Mouse (Mus musculus) thymus, adult 2 months (tissue): ENCODE measurements at regions not wholly inside any gene's neighbourhood (a gene's known extent, or its start where the extent isn't known, plus 50 kb on each side); places are given as distances from the start of the nearest gene placed in this dataset.

Experiments used
- DNase-seq: peaks from one replicate; pipeline ENCODE4 v3.0.0; 2021
- H3K27ac ChIP-seq: fragments of 200-500 bp; 2 replicates; pipeline ENCODE4 v1.5.1; 2012; ENCODE audit warnings: low read length, control low read depth; ENCODE audit not compliant: control insufficient read depth, insufficient read depth
- H3K27me3 ChIP-seq: fragments of 200-500 bp; 2 replicates; pipeline ENCODE4 v1.6.1; 2012; ENCODE audit warnings: mild to moderate bottlenecking, low read length, moderate library complexity, mixed read lengths; ENCODE audit not compliant: control insufficient read depth, insufficient read depth
- H3K36me3 ChIP-seq: fragments of 200-500 bp; 2 replicates; pipeline ENCODE4 v1.6.1; 2012; ENCODE audit warnings: mild to moderate bottlenecking, low read length, moderate library complexity; ENCODE audit not compliant: control insufficient read depth, insufficient read depth
- H3K4me1 ChIP-seq: fragments of 200-500 bp; replicated peaks from 2 replicates; pipeline ENCODE4 v1.6.1; 2012; ENCODE audit warnings: low read length; ENCODE audit not compliant: control insufficient read depth, insufficient read depth
- H3K4me3 ChIP-seq: fragments of 200-500 bp; 2 replicates; pipeline ENCODE4 v1.5.1; 2012; ENCODE audit warnings: mild to moderate bottlenecking, low read length, control low read depth, moderate library complexity; ENCODE audit not compliant: control insufficient read depth, insufficient read depth
- CTCF ChIP-seq: fragments of 200-500 bp; IDR thresholded peaks from 2 replicates; pipeline ENCODE4 v1.5.1; 2012; ENCODE audit warnings: mild to moderate bottlenecking, control low read depth, low read length, moderate library complexity, borderline replicate concordance; ENCODE audit not compliant: control insufficient read depth, poor library complexity, insufficient read depth; ENCODE audit errors: extremely low read depth
- POLR2A ChIP-seq: fragments of 200-500 bp; IDR thresholded peaks from 2 replicates; pipeline ENCODE4 v1.6.1; 2012; ENCODE audit warnings: mild to moderate bottlenecking, low read length, control low read depth, moderate library complexity; ENCODE audit not compliant: control insufficient read depth, poor library complexity, insufficient read depth; ENCODE audit errors: extremely low read depth
- WGBS: fragments of 180-500 bp; shearing (Covaris S2); methylation state at CpG from one replicate; pipeline ENCODE4 v1.1.7; 2018; 5-methylcytosine and 5-hydroxymethylcytosine counted together

GRCm38 (mm10) chr9:32815473-32815872 is 179.5 kb downstream of the Ets1 start:
- Histone ChIP-seq H3K27ac (no peak overlapping the region; the same call in 1 of the 2 replicates), H3K4me1 (peaks cover 25% of the 10 kb centered on the region), H3K36me3 (no peaks in the 10 kb centered on the region), H3K27me3 (no peaks in the 10 kb centered on the region), H3K4me3 (no peak overlapping the region)
- WGBS: 2% methylated on average over 5 of the region's 5 CpGs
- TF ChIP-seq POLR2A (no peak), CTCF (no peak)
- peak; percentile 66 for DNase-seq

- DNase-seq: peak; percentile 43
- H3K4me3 ChIP-seq: no peak overlapping the region
- TF ChIP-seq POLR2A: no peak
- no peak for TF ChIP-seq CTCF
- 31% methylated on average over 9 of the region's 9 CpGs for WGBS
- no peaks in the 10 kb centered on the region for H3K36me3 ChIP-seq
- no peaks in the 10 kb centered on the region for H3K27me3 ChIP-seq
- H3K27ac ChIP-seq: peak overlapping the region; percentile 31; the same call in 1 of the 2 replicates
- peaks cover 25% of the 10 kb centered on the region for H3K4me1 ChIP-seq
Observed at GRCm38 (mm10) chr9:32816649-32817425, 180.8 kb downstream of the Ets1 start.

GRCm38 (mm10) chr9:32817442-32818358 is 181.7 kb downstream of the Ets1 start:
- Histone ChIP-seq H3K27me3 (no peaks in the 10 kb centered on the region), H3K27ac (no peak overlapping the region), H3K4me1 (peaks cover 25% of the 10 kb centered on the region), H3K4me3 (no peak overlapping the region), H3K36me3 (no peaks in the 10 kb centered on the region)
- 89% methylated on average over 7 of the region's 7 CpGs for WGBS
- TF ChIP-seq CTCF (no peak), POLR2A (no peak)
- DNase-seq: no peak

GRCm38 (mm10) chr9:32823439-32824133 is 187.6 kb downstream of the Ets1 start:
- Histone ChIP-seq H3K4me3 (no peak overlapping the region), H3K27ac (no peak overlapping the region), H3K4me1 (peaks cover 3% of the 10 kb centered on the region; the same call in 1 of the 2 replicates), H3K36me3 (no peaks in the 10 kb centered on the region), H3K27me3 (no peaks in the 10 kb centered on the region)
- WGBS: 94% methylated on average over 8 of the region's 8 CpGs
- TF ChIP-seq CTCF (no peak), POLR2A (no peak)
- DNase-seq: no peak

GRCm38 (mm10) chr9:32824134-32824531 is 188.1 kb downstream of the Ets1 start:
- no peaks in the 10 kb centered on the region for H3K36me3 ChIP-seq
- TF ChIP-seq POLR2A (no peak), CTCF (no peak)
- H3K27me3 ChIP-seq: no peaks in the 10 kb centered on the region
- peaks cover 3% of the 10 kb centered on the region; the same call in 1 of the 2 replicates for H3K4me1 ChIP-seq
- 94% methylated on average over 6 of the region's 6 CpGs for WGBS
- H3K27ac ChIP-seq: no peak overlapping the region
- H3K4me3 ChIP-seq: no peak overlapping the region
- DNase-seq: no peak

GRCm38 (mm10) chr9:32830268-32830891 is 194.4 kb downstream of the Ets1 start:
- WGBS: 60% methylated on average over 2 of the region's 2 CpGs
- Histone ChIP-seq H3K4me3 (no peak overlapping the region), H3K4me1 (peaks cover 4% of the 10 kb centered on the region), H3K27ac (no peak overlapping the region), H3K36me3 (no peaks in the 10 kb centered on the region), H3K27me3 (no peaks in the 10 kb centered on the region)
- TF ChIP-seq POLR2A (no peak), CTCF (no peak)
- DNase-seq: no peak

GRCm38 (mm10) chr9:32833373-32833772 is 197.4 kb downstream of the Ets1 start:
- 95% methylated on average over 8 of the region's 8 CpGs for WGBS
- no peak overlapping the region for H3K4me3 ChIP-seq
- no peak for TF ChIP-seq POLR2A
- TF ChIP-seq CTCF: no peak
- H3K36me3 ChIP-seq: no peaks in the 10 kb centered on the region
- H3K27ac ChIP-seq: no peak overlapping the region
- no peaks in the 10 kb centered on the region for H3K27me3 ChIP-seq
- no peak for DNase-seq
- H3K4me1 ChIP-seq: peaks cover 6% of the 10 kb centered on the region
